ENCODE assay signal across 8 mouse cellular contexts in genomic region chr6:115601322-115601714, GRCm38 (mm10). TPM values are rescaled to one million over a fixed set of nuclear protein-coding genes. Genes with fewer than 3 reads are reported as not detected.
DNase-seq lines count a peak whose midpoint lies in the region; ATAC-seq and TF ChIP-seq lines count a peak whose summit lies in the region.

No protein-coding gene starts in this region.

- in situ Hi-C loops in ES-E14 (cut with MboI; ENCODE audit: low sequenced_read_pairs in 2 of 2, unreplicated experiment in 2 of 2) = no loop called here

- no peak for ATAC-seq in cerebellum, adult (ENCODE audit: insufficient number of reproducible peaks, low FRiP score, low TSS enrichment)
- no peak for ATAC-seq in heart, embryonic 16.5 days (replicated peaks; ENCODE audit: extremely low read depth, insufficient read depth, low FRiP score)
- ATAC-seq in liver, embryonic 16.5 days (ENCODE audit: low read depth) = no peak

- 65% methylated on average over 4 of the region's 4 CpGs for WGBS in heart, embryonic 16.5 days
- WGBS in liver, embryonic 16.5 days (ENCODE audit: insufficient replicate concordance) = 61% methylated on average over 4 of the region's 4 CpGs

- H3K36me3 ChIP-seq in ES-E14 (ENCODE audit: control insufficient read depth, insufficient read depth, low read length, poor library complexity, severe bottlenecking) = peaks cover 2% of the 10 kb centered on the region; the same call in 1 of the 2 replicates
- H3K36me3 ChIP-seq in heart, embryonic 16.5 days (ENCODE audit: control insufficient read depth, insufficient read depth) = no peaks in the 10 kb centered on the region
- no peaks in the 10 kb centered on the region for H3K36me3 ChIP-seq in liver, embryonic 16.5 days (ENCODE audit: control insufficient read depth, insufficient read depth)

- no peak overlapping the region for H3K9ac ChIP-seq in ES-E14 (ENCODE audit: insufficient read depth, low read depth, low read length, poor library complexity, severe bottlenecking)
- peak overlapping the region; percentile 49; the same call in 1 of the 2 replicates for H3K9ac ChIP-seq in heart, embryonic 16.5 days (ENCODE audit: low read length)
- no peak overlapping the region for H3K9ac ChIP-seq in liver, embryonic 16.5 days (ENCODE audit: low read depth, low read length)

- DNase-seq in cerebellum, adult 8-10 months = peak; percentile 38
- DNase-seq in ES-E14 (ENCODE audit: low read depth, low spot score) = peak; percentile 17
- no peak for DNase-seq in urinary bladder, postnatal 25 days (ENCODE audit: low spot score)
- no peak for DNase-seq in ovary, postnatal 14 days (ENCODE audit: low spot score)
- DNase-seq in right cerebral cortex, postnatal 10 days (ENCODE audit: low spot score in 2 of 2) = no peak

- H3K4me3 ChIP-seq in ES-E14 (ENCODE audit: insufficient read depth in 1 of 2, low read depth in 1 of 2, low read length in 2 of 2, poor library complexity in 1 of 2, severe bottlenecking in 1 of 2) = no peak overlapping the region
- H3K4me3 ChIP-seq in heart, embryonic 16.5 days (ENCODE audit: low read length) = peak overlapping the region; percentile 96
- H3K4me3 ChIP-seq in liver, embryonic 16.5 days (ENCODE audit: low read depth, low read length) = peak overlapping the region; percentile 84

- no peaks in the 10 kb centered on the region for H3K9me3 ChIP-seq in ES-E14 (ENCODE audit: control insufficient read depth, insufficient read depth, low read depth, low read length)
- H3K9me3 ChIP-seq in heart, embryonic 16.5 days (replicated peaks; ENCODE audit: control insufficient read depth, low read length) = no peaks in the 10 kb centered on the region
- H3K9me3 ChIP-seq in liver, embryonic 16.5 days (replicated peaks; ENCODE audit: control insufficient read depth, low read length) = peaks cover 2% of the 10 kb centered on the region; the same call in 1 of the 2 replicates

- peaks cover 0 to 4% of the 10 kb centered on the region in 2 experiments; a peak in 1 of 4 replicates for H3K4me1 ChIP-seq in ES-E14 (ENCODE audit: control insufficient read depth in 2 of 2, insufficient read depth in 2 of 2, low read length in 2 of 2, poor library complexity in 1 of 2)
- H3K4me1 ChIP-seq in heart, embryonic 16.5 days (ENCODE audit: control insufficient read depth, insufficient read depth, low read length) = peaks cover 9% of the 10 kb centered on the region
- H3K4me1 ChIP-seq in liver, embryonic 16.5 days (ENCODE audit: control insufficient read depth, low read depth, low read length) = peaks cover 8% of the 10 kb centered on the region

- H3K4me2 ChIP-seq in heart, embryonic 16.5 days (ENCODE audit: low read depth, low read length) = peak overlapping the region; percentile 91
- H3K4me2 ChIP-seq in liver, embryonic 16.5 days (ENCODE audit: low read depth, low read length) = peak overlapping the region; percentile 87

- H3K27ac ChIP-seq in ES-E14 (ENCODE audit: insufficient read depth, low read depth, low read length, poor library complexity, severe bottlenecking) = no peak overlapping the region
- H3K27ac ChIP-seq in heart, embryonic 16.5 days (ENCODE audit: low read length) = no peak overlapping the region
- no peak overlapping the region for H3K27ac ChIP-seq in liver, embryonic 16.5 days (ENCODE audit: low read length)

- no peaks in the 10 kb centered on the region for H3K27me3 ChIP-seq in heart, embryonic 16.5 days (ENCODE audit: control insufficient read depth, insufficient read depth, low read length)
- H3K27me3 ChIP-seq in liver, embryonic 16.5 days (ENCODE audit: control insufficient read depth, insufficient read depth, low read depth, low read length) = no peaks in the 10 kb centered on the region

TF ChIP-seq in ES-E14, 5 proteins besides CTCF, POLR2A, EP300 and RAD21:
- TF ChIP-seq ZNF384 (IDR thresholded peaks at IDR 0.05; ENCODE audit: low read depth, low read length) (no peak), MAFK (IDR thresholded peaks at IDR 0.05; ENCODE audit: insufficient read depth, low read depth, low read length) (no peak), ZC3H11A (IDR thresholded peaks at IDR 0.05; ENCODE audit: borderline replicate concordance, low read depth, low read length) (no peak), HCFC1 (IDR thresholded peaks at IDR 0.05; ENCODE audit: borderline replicate concordance, insufficient read depth, low read length) (no peak), CHD2 (IDR thresholded peaks at IDR 0.05; ENCODE audit: low read depth, low read length) (no peak)

RNA-seq across cellular contexts. Expression of gene Mkrn2, which starts 0.4 kb away (rescaled TPM):
- 17.8 and 22.0 TPM in 2 replicates for total RNA-seq in ES-E14 (2012; rRNA removed)
- 26.2 and 26.7 TPM in 2 replicates for polyA plus RNA-seq in heart, embryonic 16.5 days (2015; fragmentation: Nextera tagmentation; extraction: Ambion mirVana)
- 7.8 and 8.6 TPM in 2 replicates for polyA plus RNA-seq in liver, embryonic 16.5 days (2015; fragmentation: Nextera tagmentation; extraction: Ambion mirVana)

RNA-seq across cellular contexts. Expression of gene Mkrn2os, which starts 8.9 kb away (rescaled TPM):
- 0.22 TPM in 1 of 2 replicates, not detected in the other for total RNA-seq in ES-E14 (2012; rRNA removed)
- 0.17 and 0.54 TPM in 2 replicates for polyA plus RNA-seq in heart, embryonic 16.5 days (2015; fragmentation: Nextera tagmentation; extraction: Ambion mirVana)
- polyA plus RNA-seq in liver, embryonic 16.5 days (2015; fragmentation: Nextera tagmentation; extraction: Ambion mirVana) = 10.8 and 12.5 TPM in 2 replicates

RNA-seq across cellular contexts. Expression of gene Tsen2, which starts 56.9 kb away (rescaled TPM):
- total RNA-seq in ES-E14 (2012; rRNA removed) = 35.9 and 43.3 TPM in 2 replicates
- 17.6 and 19.0 TPM in 2 replicates for polyA plus RNA-seq in heart, embryonic 16.5 days (2015; fragmentation: Nextera tagmentation; extraction: Ambion mirVana)
- polyA plus RNA-seq in liver, embryonic 16.5 days (2015; fragmentation: Nextera tagmentation; extraction: Ambion mirVana) = 7.6 and 8.5 TPM in 2 replicates

Comparison
In these comparisons a context has a peak if more than half of its experiments do, and no peak if none do; other contexts are left out.
1. DNase-seq: peak in cerebellum, adult 8-10 months (single experiment) and ES-E14 (single experiment); none in urinary bladder, postnatal 25 days (single experiment), ovary, postnatal 14 days (single experiment) and right cerebral cortex, postnatal 10 days (0 of 2).
2. H3K4me3 ChIP-seq: peak in heart, embryonic 16.5 days (single experiment) and liver, embryonic 16.5 days (single experiment); none in ES-E14 (0 of 2).